Mouse (Mus musculus) heart, embryonic 10.5 days (tissue): Measurements from ENCODE around the gene Zbtb34. TPM values are rescaled to one million over a fixed set of nuclear protein-coding genes. Genes with fewer than 3 reads are reported as not detected.

ENCODE experiments used
- DNase-seq: peaks from one replicate; pipeline ENCODE4 v3.0.0-alpha.2; 2017; ENCODE audit warnings: low spot score
- H3K27ac ChIP-seq: fragments of 300-500 bp; sonication (generic); 2 replicates; pipeline ENCODE4 v1.5.1; 2016; ENCODE audit warnings: mild to moderate bottlenecking
- H3K27me3 ChIP-seq: fragments of 300-500 bp; sonication (generic); 2 replicates; pipeline ENCODE4 v1.6.1; 2016; ENCODE audit warnings: mild to moderate bottlenecking; ENCODE audit not compliant: poor library complexity, insufficient read depth, severe bottlenecking
- H3K36me3 ChIP-seq: fragments of 300-500 bp; sonication (generic); 2 replicates; pipeline ENCODE4 v1.6.1; 2016; ENCODE audit warnings: mild to moderate bottlenecking, moderate library complexity
- H3K4me1 ChIP-seq: fragments of 300-500 bp; sonication (generic); 2 replicates; pipeline ENCODE4 v1.6.1; 2016; ENCODE audit warnings: mild to moderate bottlenecking
- H3K4me3 ChIP-seq: fragments of 300-500 bp; sonication (generic); 2 replicates; pipeline ENCODE4 v1.5.1; 2016; ENCODE audit warnings: mild to moderate bottlenecking, moderate library complexity
- H3K9me3 ChIP-seq: fragments of 300-500 bp; sonication (generic); 2 replicates; pipeline ENCODE4 v1.6.1; 2016; ENCODE audit warnings: mild to moderate bottlenecking, moderate library complexity
- WGBS: fragments of 180-500 bp; shearing (Covaris S2); methylation state at CpG from one replicate; pipeline ENCODE4 v1.1.7; 2016; 5-methylcytosine and 5-hydroxymethylcytosine counted together
- polyA plus RNA-seq: library from polyadenylated mRNA; unstranded; fragments of >200 nt; fragmentation: Nextera tagmentation; extraction: Ambion mirVana; gene quantifications from 2 replicates; pipeline ENCODE4 v1.2.1, GENCODE M21; 2016

Gene Zbtb34
- polyA plus RNA-seq = 5.0 and 5.6 TPM in 2 replicates

- Histone ChIP-seq H3K27ac (peak within 1 kb of the TSS; percentile 96), H3K36me3 (peaks cover 9% of the 10 kb centered on the region; the same call in 1 of the 2 replicates), H3K9me3 (no peaks in the 10 kb centered on the region), H3K27me3 (no peaks in the 10 kb centered on the region), H3K4me3 (peak within 1 kb of the TSS; percentile 100), H3K4me1 (peaks cover 35% of the 10 kb centered on the region)
- DNase-seq = peak; percentile 85
- WGBS = under 1% methylated on average over 83 of the region's 102 CpGs
Observed at GRCm38 (mm10) chr2:33430771-33431699, at the start of gene Zbtb34. Zbtb34 (minus strand) TSS chr2:33431324.

GRCm38 (mm10) chr2:33477961-33478755, 47.0 kb upstream of the Zbtb34 start:
- DNase-seq = no peak
- Histone ChIP-seq H3K9me3 (no peaks in the 10 kb centered on the region), H3K27ac (no peak overlapping the region), H3K36me3 (no peaks in the 10 kb centered on the region), H3K4me1 (no peaks in the 10 kb centered on the region), H3K4me3 (no peak overlapping the region), H3K27me3 (peaks cover 7% of the 10 kb centered on the region)
- WGBS = 86% methylated on average over 10 of the region's 10 CpGs

- no peak overlapping the region for H3K27ac ChIP-seq
- H3K27me3 ChIP-seq = peaks cover 7% of the 10 kb centered on the region; the same call in 1 of the 2 replicates
- no peaks in the 10 kb centered on the region for H3K36me3 ChIP-seq
- DNase-seq = no peak
- H3K4me3 ChIP-seq = no peak overlapping the region
- H3K4me1 ChIP-seq = no peaks in the 10 kb centered on the region
- H3K9me3 ChIP-seq = peaks cover 3% of the 10 kb centered on the region; the same call in 1 of the 2 replicates
Observed at GRCm38 (mm10) chr2:33475961-33476360, 44.8 kb upstream of the Zbtb34 start.

GRCm38 (mm10) chr2:33468466-33469097, 37.5 kb upstream of the Zbtb34 start, which contains the start of gene Zbtb43:
Zbtb43 (minus strand) TSS chr2:33468559.
- Histone ChIP-seq H3K9me3 (peaks cover 3% of the 10 kb centered on the region; the same call in 1 of the 2 replicates), H3K4me3 (peak within 1 kb of the TSS; percentile 95), H3K4me1 (peaks cover 19% of the 10 kb centered on the region), H3K27me3 (peaks cover 7% of the 10 kb centered on the region; the same call in 1 of the 2 replicates), H3K36me3 (peaks cover 13% of the 10 kb centered on the region), H3K27ac (peak within 1 kb of the TSS; percentile 97)
- DNase-seq = peak; percentile 98
- WGBS = 4% methylated on average over 36 of the region's 36 CpGs

GRCm38 (mm10) chr2:33467546-33468465, 36.7 kb upstream of the Zbtb34 start:
- WGBS = 5% methylated on average over 57 of the region's 57 CpGs
- H3K9me3 ChIP-seq = peaks cover 3% of the 10 kb centered on the region; the same call in 1 of the 2 replicates
- peak overlapping the region; percentile 97 for H3K27ac ChIP-seq

GRCm38 (mm10) chr2:33465966-33466365, 34.8 kb upstream of the Zbtb34 start:
- no peak overlapping the region for H3K27ac ChIP-seq
- DNase-seq = no peak

More at GRCm38 (mm10) chr2:33467546-33468465, 36.7 kb upstream of the Zbtb34 start:
- H3K4me3 ChIP-seq = peak overlapping the region; percentile 95
- peaks cover 18% of the 10 kb centered on the region for H3K36me3 ChIP-seq
- H3K27me3 ChIP-seq = peaks cover 3% of the 10 kb centered on the region; the same call in 1 of the 2 replicates
- H3K4me1 ChIP-seq = peaks cover 19% of the 10 kb centered on the region
- no peak for DNase-seq

GRCm38 (mm10) chr2:33465215-33465614, 34.1 kb upstream of the Zbtb34 start:
- H3K4me1 ChIP-seq = peaks cover 19% of the 10 kb centered on the region
- H3K36me3 ChIP-seq = peaks cover 43% of the 10 kb centered on the region
- no peaks in the 10 kb centered on the region for H3K9me3 ChIP-seq
- no peaks in the 10 kb centered on the region for H3K27me3 ChIP-seq
- no peak for DNase-seq
- no peak overlapping the region for H3K27ac ChIP-seq
- WGBS = 76% methylated on average over 5 of the region's 5 CpGs
- no peak overlapping the region for H3K4me3 ChIP-seq

More at GRCm38 (mm10) chr2:33465966-33466365, 34.8 kb upstream of the Zbtb34 start:
- peaks cover 19% of the 10 kb centered on the region for H3K4me1 ChIP-seq
- peaks cover 35% of the 10 kb centered on the region for H3K36me3 ChIP-seq
- no peak overlapping the region for H3K4me3 ChIP-seq
- no peaks in the 10 kb centered on the region for H3K27me3 ChIP-seq
- no peaks in the 10 kb centered on the region for H3K9me3 ChIP-seq
- 72% methylated on average over 4 of the region's 4 CpGs for WGBS

GRCm38 (mm10) chr2:33462066-33462465, 30.9 kb upstream of the Zbtb34 start:
- H3K9me3 ChIP-seq = no peaks in the 10 kb centered on the region
- H3K27ac ChIP-seq = no peak overlapping the region
- peaks cover 61% of the 10 kb centered on the region for H3K36me3 ChIP-seq
- H3K4me3 ChIP-seq = no peak overlapping the region
- 84% methylated on average over 7 of the region's 7 CpGs for WGBS
- no peak for DNase-seq
- H3K4me1 ChIP-seq = peaks cover 12% of the 10 kb centered on the region
- no peaks in the 10 kb centered on the region for H3K27me3 ChIP-seq

- no peaks in the 10 kb centered on the region for H3K9me3 ChIP-seq
- H3K27me3 ChIP-seq = no peaks in the 10 kb centered on the region
- peaks cover 65% of the 10 kb centered on the region for H3K36me3 ChIP-seq
- no peak for DNase-seq
- no peak overlapping the region for H3K4me3 ChIP-seq
- WGBS = 90% methylated on average over 1 of the region's 1 CpGs
- peaks cover 4% of the 10 kb centered on the region; the same call in 1 of the 2 replicates for H3K4me1 ChIP-seq
- H3K27ac ChIP-seq = no peak overlapping the region
Observed at GRCm38 (mm10) chr2:33461066-33461465, 29.9 kb upstream of the Zbtb34 start.

GRCm38 (mm10) chr2:33459660-33460059, 28.5 kb upstream of the Zbtb34 start:
- no peaks in the 10 kb centered on the region for H3K27me3 ChIP-seq
- WGBS = 72% methylated on average over 4 of the region's 4 CpGs
- no peak for DNase-seq
- no peaks in the 10 kb centered on the region for H3K4me1 ChIP-seq
- no peaks in the 10 kb centered on the region for H3K9me3 ChIP-seq
- no peak overlapping the region for H3K27ac ChIP-seq
- H3K36me3 ChIP-seq = peaks cover 76% of the 10 kb centered on the region
- no peak overlapping the region for H3K4me3 ChIP-seq

- WGBS = 74% methylated on average over 3 of the region's 3 CpGs
- no peak overlapping the region for H3K4me3 ChIP-seq
- H3K27me3 ChIP-seq = no peaks in the 10 kb centered on the region
- H3K36me3 ChIP-seq = peaks cover 78% of the 10 kb centered on the region
- DNase-seq = no peak
- no peak overlapping the region for H3K27ac ChIP-seq
- peaks cover 13% of the 10 kb centered on the region for H3K4me1 ChIP-seq
- no peaks in the 10 kb centered on the region for H3K9me3 ChIP-seq
Observed at GRCm38 (mm10) chr2:33456696-33457095, 25.6 kb upstream of the Zbtb34 start.
